Mouse (Mus musculus): ENCODE data around the gene Camta1. TPM values are rescaled to one million over a fixed set of nuclear protein-coding genes. Genes with fewer than 3 reads are reported as not detected.

Gene Camta1
- polyA plus RNA-seq, 1 experiment: 155 TPM

GRCm38 (mm10) chr4:151604481-151604880, 257.2 kb downstream of the Camta1 start:
- Histone ChIP-seq H3K4me3 (replicated peaks; ENCODE audit: insufficient read depth, low read depth, low read length) (no peak overlapping the region), H3K4me1 (ENCODE audit: control insufficient read depth, insufficient read depth, low read length) (no peaks in the 10 kb centered on the region), H3K27ac (ENCODE audit: insufficient read depth, low read length) (no peak overlapping the region), H3K27me3 (ENCODE audit: control insufficient read depth, insufficient read depth, low read length) (no peaks in the 10 kb centered on the region)
- no peak for DNase-seq
- TF ChIP-seq CTCF (IDR thresholded peaks at IDR 0.05; ENCODE audit: borderline replicate concordance, insufficient read depth, low read depth, low read length): no peak
- no peak for TF ChIP-seq POLR2A (IDR thresholded peaks at IDR 0.05; ENCODE audit: borderline replicate concordance, insufficient read depth, low read length)
- 50% methylated on average over 16 of the region's 16 CpGs for WGBS

DNA sequence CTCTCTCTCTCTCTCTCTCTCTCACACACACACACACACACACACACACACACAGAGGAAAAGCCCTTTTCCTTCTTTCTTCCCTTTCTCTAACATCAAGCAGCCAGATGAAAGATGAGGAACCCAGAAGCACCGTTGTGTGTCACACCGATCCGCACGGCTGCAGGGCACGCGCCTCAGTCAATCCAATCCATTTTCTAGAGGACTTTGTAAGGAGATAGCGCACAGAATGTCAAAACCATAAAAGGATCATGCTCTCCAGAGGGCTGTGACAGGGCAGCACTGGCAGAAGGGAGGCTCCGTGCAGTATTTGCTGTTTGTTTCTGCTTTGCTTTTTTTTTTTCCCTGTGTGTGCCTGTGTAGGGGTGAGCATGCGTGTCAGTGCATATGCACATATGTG, 258.1 kb downstream of the Camta1 start:
- Histone ChIP-seq H3K4me1 (ENCODE audit: control insufficient read depth, insufficient read depth, low read length) (no peaks in the 10 kb centered on the region), H3K4me3 (replicated peaks; ENCODE audit: insufficient read depth, low read depth, low read length) (no peak overlapping the region), H3K27ac (ENCODE audit: insufficient read depth, low read length) (no peak overlapping the region), H3K27me3 (ENCODE audit: control insufficient read depth, insufficient read depth, low read length) (no peaks in the 10 kb centered on the region)
- TF ChIP-seq CTCF (IDR thresholded peaks at IDR 0.05; ENCODE audit: borderline replicate concordance, insufficient read depth, low read depth, low read length) (no peak), POLR2A (IDR thresholded peaks at IDR 0.05; ENCODE audit: borderline replicate concordance, insufficient read depth, low read length) (no peak)
- WGBS: 95% methylated on average over 9 of the region's 9 CpGs
- no peak for DNase-seq

GRCm38 (mm10) chr4:151595116-151595515, 266.6 kb downstream of the Camta1 start:
- peak; percentile 41 to 62 for DNase-seq
- WGBS: 8% methylated on average over 8 of the region's 8 CpGs
- Histone ChIP-seq H3K4me3 (replicated peaks; ENCODE audit: insufficient read depth, low read depth, low read length) (no peak overlapping the region), H3K27ac (ENCODE audit: insufficient read depth, low read length) (no peak overlapping the region), H3K27me3 (ENCODE audit: control insufficient read depth, insufficient read depth, low read length) (no peaks in the 10 kb centered on the region), H3K4me1 (ENCODE audit: control insufficient read depth, insufficient read depth, low read length) (peaks cover 18% of the 10 kb centered on the region)
- TF ChIP-seq CTCF (IDR thresholded peaks at IDR 0.05; ENCODE audit: borderline replicate concordance, insufficient read depth, low read depth, low read length) (no peak), POLR2A (IDR thresholded peaks at IDR 0.05; ENCODE audit: borderline replicate concordance, insufficient read depth, low read length) (no peak)

- 85% methylated on average over 7 of the region's 7 CpGs for WGBS
- DNase-seq: no peak
- TF ChIP-seq POLR2A (IDR thresholded peaks at IDR 0.05; ENCODE audit: borderline replicate concordance, insufficient read depth, low read length): no peak
- TF ChIP-seq CTCF (IDR thresholded peaks at IDR 0.05; ENCODE audit: borderline replicate concordance, insufficient read depth, low read depth, low read length): no peak
- H3K4me1 ChIP-seq (ENCODE audit: control insufficient read depth, insufficient read depth, low read length): peaks cover 18% of the 10 kb centered on the region
- no peak overlapping the region for H3K4me3 ChIP-seq (replicated peaks; ENCODE audit: insufficient read depth, low read depth, low read length)
- H3K27me3 ChIP-seq (ENCODE audit: control insufficient read depth, insufficient read depth, low read length): no peaks in the 10 kb centered on the region
- H3K27ac ChIP-seq (ENCODE audit: insufficient read depth, low read length): no peak overlapping the region
Measured at GRCm38 (mm10) chr4:151593042-151593441, 268.6 kb downstream of the Camta1 start.

- Histone ChIP-seq H3K27ac (ENCODE audit: insufficient read depth, low read length) (no peak overlapping the region), H3K27me3 (ENCODE audit: control insufficient read depth, insufficient read depth, low read length) (no peaks in the 10 kb centered on the region), H3K4me3 (replicated peaks; ENCODE audit: insufficient read depth, low read depth, low read length) (no peak overlapping the region), H3K4me1 (ENCODE audit: control insufficient read depth, insufficient read depth, low read length) (no peaks in the 10 kb centered on the region)
- no peak for TF ChIP-seq CTCF (IDR thresholded peaks at IDR 0.05; ENCODE audit: borderline replicate concordance, insufficient read depth, low read depth, low read length)
- TF ChIP-seq POLR2A (IDR thresholded peaks at IDR 0.05; ENCODE audit: borderline replicate concordance, insufficient read depth, low read length): no peak
- DNase-seq: no peak
- WGBS: 73% methylated on average over 9 of the region's 9 CpGs
Measured at GRCm38 (mm10) chr4:151586074-151586473, 275.6 kb downstream of the Camta1 start.

DNA sequence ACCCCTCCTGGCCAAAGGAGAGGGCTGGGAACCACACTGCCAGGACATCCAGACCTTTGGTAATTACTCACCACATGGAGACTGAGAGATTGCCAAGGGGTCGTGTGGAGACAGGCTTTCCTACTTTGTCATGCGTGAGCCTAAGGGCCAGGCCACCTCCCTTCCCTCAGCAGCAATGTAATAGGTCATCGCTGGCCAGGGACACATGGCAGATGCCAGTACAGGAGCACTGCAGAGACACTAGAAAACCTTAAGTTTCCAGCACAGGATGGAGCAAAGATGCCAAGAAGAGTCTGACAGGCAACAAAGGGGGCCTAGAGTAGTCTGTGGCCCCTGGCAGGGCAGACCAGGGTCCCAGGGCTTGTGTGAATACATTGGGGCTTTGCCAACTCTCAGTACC, 283.7 kb downstream of the Camta1 start:
- peaks cover 27% of the 10 kb centered on the region for H3K4me1 ChIP-seq (ENCODE audit: control insufficient read depth, insufficient read depth, low read length)
- no peak overlapping the region for H3K4me3 ChIP-seq (replicated peaks; ENCODE audit: insufficient read depth, low read depth, low read length)
- TF ChIP-seq POLR2A (IDR thresholded peaks at IDR 0.05; ENCODE audit: borderline replicate concordance, insufficient read depth, low read length) (no peak), CTCF (IDR thresholded peaks at IDR 0.05; ENCODE audit: borderline replicate concordance, insufficient read depth, low read depth, low read length) (no peak)
- WGBS: 11% methylated on average over 3 of the region's 3 CpGs
- peak; percentile 71 to 85 for DNase-seq
- no peaks in the 10 kb centered on the region for H3K27me3 ChIP-seq (ENCODE audit: control insufficient read depth, insufficient read depth, low read length)
- no peak overlapping the region for H3K27ac ChIP-seq (ENCODE audit: insufficient read depth, low read length)

- no peak for TF ChIP-seq CTCF (IDR thresholded peaks at IDR 0.05; ENCODE audit: borderline replicate concordance, insufficient read depth, low read depth, low read length)
- no peak for TF ChIP-seq POLR2A (IDR thresholded peaks at IDR 0.05; ENCODE audit: borderline replicate concordance, insufficient read depth, low read length)
- H3K4me3 ChIP-seq (replicated peaks; ENCODE audit: insufficient read depth, low read depth, low read length): no peak overlapping the region
- no peaks in the 10 kb centered on the region for H3K27me3 ChIP-seq (ENCODE audit: control insufficient read depth, insufficient read depth, low read length)
- peak; percentile 45 to 46 for DNase-seq
- peaks cover 38% of the 10 kb centered on the region for H3K4me1 ChIP-seq (ENCODE audit: control insufficient read depth, insufficient read depth, low read length)
- WGBS: 69% methylated on average over 15 of the region's 15 CpGs
- no peak overlapping the region for H3K27ac ChIP-seq (ENCODE audit: insufficient read depth, low read length)
Measured at GRCm38 (mm10) chr4:151576291-151577108, 285.2 kb downstream of the Camta1 start.

- no peaks in the 10 kb centered on the region for H3K27me3 ChIP-seq (ENCODE audit: control insufficient read depth, insufficient read depth, low read length)
- WGBS: 11% methylated on average over 5 of the region's 5 CpGs
- H3K27ac ChIP-seq (ENCODE audit: insufficient read depth, low read length): no peak overlapping the region
- H3K4me1 ChIP-seq (ENCODE audit: control insufficient read depth, insufficient read depth, low read length): peaks cover 55% of the 10 kb centered on the region
- DNase-seq: peak; percentile 65 to 76
- no peak for TF ChIP-seq CTCF (IDR thresholded peaks at IDR 0.05; ENCODE audit: borderline replicate concordance, insufficient read depth, low read depth, low read length)
- no peak for TF ChIP-seq POLR2A (IDR thresholded peaks at IDR 0.05; ENCODE audit: borderline replicate concordance, insufficient read depth, low read length)
- no peak overlapping the region for H3K4me3 ChIP-seq (replicated peaks; ENCODE audit: insufficient read depth, low read depth, low read length)
Measured at GRCm38 (mm10) chr4:151572716-151573115, 289.0 kb downstream of the Camta1 start.
